Mouse (Mus musculus) lung, adult 2 months (tissue): ENCODE data around the gene Cadm1.

ENCODE experiments used
- CTCF ChIP-seq: fragments of 200-500 bp; IDR thresholded peaks from 2 replicates; pipeline ENCODE4 v1.5.1; 2011; ENCODE audit warnings: mild to moderate bottlenecking, low read length, control low read depth; ENCODE audit not compliant: insufficient read depth
- POLR2A ChIP-seq: fragments of 200-500 bp; IDR thresholded peaks from 2 replicates; pipeline ENCODE4 v1.6.1; 2011; ENCODE audit warnings: low read depth, mild to moderate bottlenecking, control low read depth, low read length, borderline replicate concordance; ENCODE audit errors: extremely low read depth

DNA sequence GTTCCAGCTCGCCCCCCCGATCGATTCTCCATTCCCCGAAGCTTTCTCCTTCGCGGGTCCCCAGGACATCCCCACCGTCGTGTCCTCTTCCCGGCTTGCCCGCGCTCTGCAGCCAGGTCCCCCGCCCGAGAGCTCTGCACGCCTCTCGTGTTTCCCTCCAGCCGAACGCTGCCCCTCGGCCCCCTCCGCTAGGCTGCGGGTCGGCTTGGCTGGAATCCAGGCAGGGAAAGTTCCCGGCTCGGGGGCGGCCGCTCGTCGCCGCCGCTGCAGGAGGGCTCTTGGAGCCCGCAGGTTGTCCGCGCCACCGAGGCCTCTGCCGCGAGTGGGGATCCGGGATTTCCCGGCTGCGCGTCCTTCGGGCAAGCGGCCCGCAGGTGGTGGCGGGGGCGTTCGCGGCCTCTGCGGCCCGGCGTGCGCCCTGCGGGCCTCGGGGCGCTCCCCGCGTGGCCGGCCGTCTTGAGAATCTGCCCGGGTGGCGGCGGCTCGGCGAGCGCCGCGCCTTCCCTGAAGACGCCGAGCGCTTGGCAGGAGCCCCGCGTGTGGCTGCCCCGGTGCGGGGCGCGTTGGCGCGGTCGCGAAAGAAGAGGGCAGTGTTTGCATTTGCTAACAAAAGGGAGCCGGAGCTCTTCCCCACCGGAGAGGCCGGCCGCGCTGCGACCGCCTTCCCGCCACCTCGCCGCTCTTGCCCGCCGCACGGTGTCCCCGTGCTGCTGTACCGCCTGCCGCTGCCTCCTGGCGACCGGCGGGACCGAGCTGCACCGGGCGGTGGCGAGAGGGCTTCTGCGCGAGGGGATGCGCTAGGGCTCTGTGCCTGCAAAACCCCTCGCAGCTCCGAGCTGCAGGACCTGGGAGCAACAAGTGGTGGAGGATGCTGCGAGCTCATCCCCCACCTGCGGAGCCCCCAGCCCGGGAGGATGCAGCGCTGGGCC lies 1.2 kb downstream of the Cadm1 start:
- TF ChIP-seq CTCF (no peak), POLR2A (no peak)
